Mouse (Mus musculus): ENCODE measurements around the gene Mta2.

Gene Mta2

GRCm38 (mm10) chr19:8929224-8930088, 12.2 kb upstream of the Mta2 start, which contains the start of the genes Rom1 and Eml3:
Gene Rom1 (minus strand): TSS chr19:8929356.
Gene Eml3 (plus strand): TSS chr19:8929552.
- DNase-seq, result peak; percentile 67 to 80

DNA sequence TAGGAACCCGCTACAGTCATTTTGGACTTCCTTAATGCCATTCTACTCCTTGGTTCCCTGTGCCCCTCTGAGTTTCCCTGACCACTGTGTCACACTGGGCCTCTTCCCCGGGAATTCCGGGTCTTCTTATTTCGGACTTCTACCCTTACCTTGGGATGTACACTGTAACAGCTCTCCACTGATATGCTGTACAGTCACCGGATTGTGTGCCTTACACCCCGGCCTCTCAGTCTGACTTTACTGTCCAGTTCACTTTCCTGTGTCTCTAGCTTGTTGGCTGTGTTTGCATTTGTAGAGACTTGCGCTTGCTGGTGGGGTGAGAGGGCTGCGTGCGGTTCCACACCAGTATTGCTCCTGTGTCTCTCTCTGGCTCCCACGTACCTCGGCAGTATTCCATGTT, 11.6 kb upstream of the Mta2 start:
- DNase-seq, result no peak

DNA sequence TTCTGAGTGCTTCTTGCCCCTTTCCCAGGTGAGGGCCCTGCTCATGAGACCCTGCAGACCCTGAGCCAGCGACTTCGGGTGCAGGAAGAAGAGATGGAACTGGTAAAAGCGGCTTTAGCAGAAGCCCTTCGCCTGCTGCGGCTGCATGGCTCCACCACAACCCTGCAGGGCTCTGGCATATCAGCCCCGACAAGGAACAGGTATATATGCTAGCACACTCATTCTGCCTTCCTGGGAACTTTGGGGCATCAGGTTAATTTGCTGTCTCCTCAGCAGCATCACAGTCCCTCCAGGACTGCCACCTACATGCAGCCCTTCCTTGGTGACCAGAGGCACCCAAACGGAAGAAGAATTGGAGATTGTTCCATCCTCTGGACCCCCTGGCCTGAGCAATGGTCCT, 10.9 kb upstream of the Mta2 start:
- DNase-seq, result no peak

GRCm38 (mm10) chr19:8936736-8937135, 4.9 kb upstream of the Mta2 start:
- no peak for DNase-seq

DNA sequence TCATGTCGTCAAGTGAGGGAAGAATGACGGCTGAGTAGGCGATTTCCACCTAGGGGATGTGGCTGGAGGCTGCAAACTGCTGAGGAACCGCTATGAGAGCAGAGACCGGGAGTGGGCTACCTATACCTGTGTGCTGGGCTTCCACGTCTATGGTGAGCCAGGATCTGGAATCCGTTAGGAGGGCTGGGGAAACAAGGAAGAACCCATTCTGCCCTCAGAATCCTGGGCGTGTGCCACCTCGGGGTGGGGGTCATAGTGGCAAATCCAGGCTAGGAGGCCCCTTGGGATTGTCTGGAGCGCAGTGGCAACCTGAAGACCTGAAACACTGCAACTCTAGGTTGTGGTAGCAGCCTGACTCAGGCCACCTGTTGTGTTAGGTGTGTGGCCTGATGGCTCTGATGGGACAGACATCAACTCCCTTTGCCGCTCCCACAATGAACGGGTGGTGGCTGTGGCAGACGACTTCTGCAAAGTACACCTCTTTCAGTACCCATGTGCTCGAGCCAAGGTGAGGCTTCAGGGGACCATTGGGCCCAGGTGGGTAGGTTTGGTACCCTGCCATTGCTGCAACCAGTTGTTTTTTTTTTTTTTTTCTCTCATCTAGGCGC, 1.0 kb upstream of the Mta2 start:
- peak; percentile 21 to 45 for DNase-seq

DNA sequence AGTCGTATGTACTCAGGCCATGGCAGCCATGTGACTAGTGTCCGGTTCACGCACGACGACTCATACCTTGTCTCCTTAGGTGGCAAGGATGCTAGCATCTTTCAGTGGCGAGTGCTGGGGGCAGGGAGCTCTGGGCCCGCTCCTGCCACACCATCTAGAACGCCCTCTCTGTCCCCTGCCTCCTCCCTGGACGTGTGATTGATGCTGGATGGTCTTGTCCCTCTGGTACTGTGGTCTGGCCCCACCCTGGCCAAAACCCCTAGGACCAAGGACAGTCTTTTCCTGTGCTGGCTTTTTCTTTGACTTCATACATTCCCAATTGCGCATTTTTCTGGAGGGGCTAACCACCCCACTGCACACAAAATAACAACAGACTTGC, 550 bp upstream of the Mta2 start:
- DNase-seq, result peak in 1 of 2 experiments; percentile 30

GRCm38 (mm10) chr19:8942276-8942964, 745 bp downstream of the Mta2 start:
- no peak for DNase-seq

DNA sequence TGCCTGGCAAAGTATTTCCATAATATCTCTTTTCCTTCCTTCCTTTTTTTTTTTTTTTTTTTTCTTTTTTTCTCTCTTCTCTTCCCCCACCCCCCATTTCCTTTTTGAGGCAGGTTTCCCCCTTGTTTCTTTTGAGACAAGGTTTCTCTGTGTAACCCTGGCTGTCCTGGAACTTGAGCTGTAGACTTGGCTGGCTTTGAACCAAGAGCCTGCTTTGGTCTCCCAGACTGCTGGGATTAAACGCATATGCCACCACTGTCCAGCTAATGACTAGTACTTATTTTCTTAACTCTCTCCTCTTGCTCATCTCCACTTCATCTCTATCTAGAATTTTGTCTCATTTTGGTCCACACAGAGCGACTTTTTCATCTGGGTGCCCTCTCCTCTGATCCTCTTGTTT, 1.4 kb downstream of the Mta2 start:
- DNase-seq, result no peak

- DNase-seq, result no peak
Measured at GRCm38 (mm10) chr19:8944062-8944461, 2.4 kb downstream of the Mta2 start.

DNA sequence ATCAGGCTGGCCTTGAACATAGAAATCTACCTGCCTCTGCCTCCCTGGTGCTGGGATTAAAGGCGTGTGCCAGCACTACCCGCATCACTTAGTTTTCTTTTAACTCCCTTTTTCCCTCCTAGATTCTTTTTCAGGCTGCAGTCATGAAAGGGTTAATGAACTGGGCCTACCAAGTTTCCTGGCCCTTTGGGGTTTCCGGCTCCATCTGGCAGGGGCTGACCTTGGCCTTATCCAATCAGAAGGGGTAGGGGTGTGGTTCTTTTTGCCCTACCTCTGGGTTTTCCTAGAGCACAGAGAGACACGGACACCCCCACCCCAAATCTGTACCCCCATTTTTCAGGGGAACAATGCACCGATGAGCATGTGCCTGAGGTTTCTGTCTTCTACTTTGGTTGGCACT, 3.1 kb downstream of the Mta2 start:
- DNase-seq, result peak; percentile 62 to 85

GRCm38 (mm10) chr19:8945251-8945650, 3.6 kb downstream of the Mta2 start:
- DNase-seq, result no peak

GRCm38 (mm10) chr19:8946929-8947328, 5.3 kb downstream of the Mta2 start:
- DNase-seq, result no peak

DNA sequence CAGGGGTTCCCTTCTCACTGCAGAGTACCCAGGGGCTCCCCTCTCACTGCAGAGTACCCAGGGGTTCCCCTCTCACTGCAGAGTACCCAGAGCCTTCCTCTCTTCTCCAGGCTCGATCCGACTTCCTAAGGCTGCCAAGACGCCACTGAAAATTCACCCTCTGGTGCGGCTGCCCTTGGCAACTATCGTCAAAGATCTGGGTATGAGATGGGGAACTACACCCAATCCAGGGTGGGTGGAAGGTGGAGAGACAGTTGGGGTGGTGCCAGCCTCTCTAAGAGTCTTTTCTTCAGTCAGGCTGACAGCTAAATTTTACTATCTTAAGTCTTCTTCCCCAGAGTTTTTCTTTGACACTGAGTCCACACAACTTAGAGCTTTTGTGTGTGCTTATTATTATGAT, 8.5 kb downstream of the Mta2 start:
- DNase-seq, result no peak

GRCm38 (mm10) chr19:8952241-8952640, 10.6 kb downstream of the Mta2 start:
- no peak for DNase-seq

- DNase-seq, result peak; percentile 92 to 95
Measured at GRCm38 (mm10) chr19:8953135-8954039, 11.7 kb downstream of the Mta2 start, which contains the start of gene Tut1. Gene Tut1 (plus strand): TSS chr19:8953847.

DNA sequence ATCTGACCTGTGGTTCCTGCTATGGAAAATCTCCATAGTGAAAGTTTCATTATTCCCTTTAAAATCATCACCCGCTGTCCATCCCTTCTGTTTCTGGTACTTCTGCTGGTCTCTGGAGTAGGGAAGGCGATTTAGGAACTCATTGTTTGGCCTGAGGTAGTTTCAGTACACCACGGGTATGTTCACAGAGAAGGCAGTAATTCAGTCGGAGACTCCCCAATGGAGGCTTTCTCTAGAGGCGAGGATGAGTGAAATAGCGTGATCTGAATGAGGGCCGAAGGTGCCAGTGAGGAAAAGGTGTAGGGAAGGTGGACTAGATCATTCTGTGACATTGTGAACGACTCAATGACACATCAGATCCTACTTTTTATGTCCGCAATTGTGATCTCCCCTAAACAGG, 12.5 kb downstream of the Mta2 start:
- DNase-seq, result no peak

DNA sequence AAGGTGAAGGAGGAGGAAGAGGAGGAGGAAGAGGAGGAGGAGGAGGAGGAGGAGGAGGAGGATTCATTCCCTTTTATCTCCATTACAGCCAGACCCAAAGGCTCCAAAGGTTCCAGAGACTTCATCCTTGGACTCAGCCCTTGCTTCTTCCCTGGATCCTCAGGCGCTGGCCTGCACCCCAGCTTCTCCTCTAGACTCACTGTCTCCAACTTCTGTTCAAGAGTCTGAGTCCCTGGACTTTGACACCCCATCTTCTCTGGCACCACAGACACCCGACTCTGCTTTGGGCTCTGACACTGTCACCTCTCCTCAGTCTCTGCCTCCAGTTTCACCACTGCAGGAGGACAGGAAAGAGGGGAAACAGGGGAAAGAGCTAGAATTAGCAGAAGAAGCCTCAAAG, 20.6 kb downstream of the Mta2 start:
- DNase-seq, result no peak

GRCm38 (mm10) chr19:8965075-8965474, 23.4 kb downstream of the Mta2 start:
- DNase-seq, result peak in 1 of 2 experiments; percentile 16

DNA sequence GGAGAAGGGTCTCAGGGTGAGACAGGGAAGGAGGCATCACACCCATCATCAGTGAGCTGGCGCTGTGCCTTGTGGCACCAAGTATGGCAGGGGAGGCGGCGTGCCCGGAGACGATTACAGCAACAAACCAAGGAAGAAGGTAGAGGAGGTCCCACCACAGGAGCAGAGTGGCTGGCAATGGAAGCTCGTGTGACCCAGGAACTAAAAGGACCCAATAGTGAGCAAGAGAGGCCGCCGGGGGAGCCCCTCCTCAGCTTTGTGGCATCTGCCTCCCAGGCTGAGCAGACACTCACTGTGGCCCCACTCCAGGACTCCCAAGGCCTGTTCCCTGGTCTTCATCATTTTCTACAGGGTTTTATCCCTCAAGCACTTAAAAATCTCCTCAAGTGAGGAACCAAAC, 24.1 kb downstream of the Mta2 start:
- peak; percentile 42 to 54 for DNase-seq

DNA sequence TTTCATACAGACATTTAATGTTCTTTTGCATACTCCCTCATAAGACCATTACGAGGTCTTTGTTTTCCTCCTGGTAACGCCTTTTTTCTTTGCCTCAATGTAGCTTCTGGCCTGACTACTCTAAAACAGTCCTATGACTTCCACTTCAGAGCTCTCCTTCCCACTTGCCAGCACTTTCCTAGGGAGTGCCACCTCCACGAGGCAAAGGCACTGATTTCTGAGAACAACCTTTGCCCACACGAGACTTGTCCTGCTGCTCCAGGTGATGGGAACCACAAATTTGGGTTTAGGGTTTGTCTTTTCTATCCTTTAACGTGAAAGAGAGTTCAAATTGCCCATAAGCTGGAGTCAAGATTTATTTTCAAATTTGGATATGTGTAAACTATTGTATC, 24.5 kb downstream of the Mta2 start:
- no peak for DNase-seq

GRCm38 (mm10) chr19:8966590-8967372, 25.1 kb downstream of the Mta2 start, which contains the start of gene Eef1g:
Gene Eef1g (plus strand): TSS chr19:8967041.
- peak; percentile 98 for DNase-seq

DNA sequence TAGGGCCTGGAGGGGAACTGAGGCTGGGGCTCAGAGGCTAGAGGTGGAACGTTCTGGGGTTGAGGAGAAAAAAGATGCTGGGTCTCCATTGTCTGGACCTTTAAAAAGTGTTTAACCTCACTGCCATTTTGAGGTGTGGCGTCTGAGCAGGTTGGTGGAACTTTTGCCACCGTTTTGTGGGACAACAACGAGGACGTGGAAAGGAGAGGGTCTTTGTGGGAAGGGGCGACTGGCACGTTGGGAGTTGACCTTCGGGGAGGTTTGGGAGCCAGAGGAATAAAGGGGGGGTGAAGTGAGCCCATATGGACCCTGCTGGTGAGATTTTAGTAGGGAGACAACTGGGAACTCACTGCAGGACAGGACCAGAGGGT, 25.7 kb downstream of the Mta2 start:
- DNase-seq, result no peak
